Mouse (Mus musculus) neural tube, embryonic 14.5 days (tissue): ENCODE results near the gene Hs3st3b1. TPM values are rescaled to one million over a fixed set of nuclear protein-coding genes. Genes with fewer than 3 reads are reported as not detected.

Experiments used
- ATAC-seq: fragments of 200-750 bp; cut with Nextera tagmentation; 2 replicates; pipeline ENCODE4 v1.8.0; 2017; ENCODE audit warnings: low read depth, mild to moderate bottlenecking, moderate TSS enrichment, moderate library complexity
- H3K27ac ChIP-seq: fragments of 300-500 bp; sonication (generic); 2 replicates; pipeline ENCODE4 v1.5.1; 2014; ENCODE audit warnings: low read depth, mild to moderate bottlenecking, control low read depth, low read length, moderate library complexity, mixed read lengths
- H3K27me3 ChIP-seq: fragments of 300-500 bp; sonication (generic); 2 replicates; pipeline ENCODE4 v1.6.1; 2014; ENCODE audit warnings: low read length; ENCODE audit not compliant: control insufficient read depth, insufficient read depth
- H3K36me3 ChIP-seq: fragments of 300-500 bp; sonication (generic); 2 replicates; pipeline ENCODE4 v1.6.1; 2014; ENCODE audit warnings: low read length, mixed read lengths; ENCODE audit not compliant: control insufficient read depth, insufficient read depth
- H3K4me1 ChIP-seq: fragments of 300-500 bp; sonication (generic); 2 replicates; pipeline ENCODE4 v1.6.1; 2014; ENCODE audit warnings: low read length; ENCODE audit not compliant: control insufficient read depth, insufficient read depth
- H3K4me2 ChIP-seq: fragments of 300-500 bp; sonication (generic); 2 replicates; pipeline ENCODE4 v1.6.1; 2014; ENCODE audit warnings: mild to moderate bottlenecking, low read depth, low read length, control low read depth
- H3K4me3 ChIP-seq: fragments of 300-500 bp; sonication (generic); 2 replicates; pipeline ENCODE4 v1.5.1; 2014; ENCODE audit warnings: low read depth, low read length, control low read depth, mixed read lengths
- H3K9ac ChIP-seq: fragments of 300-500 bp; sonication (generic); replicated peaks from 2 replicates; pipeline ENCODE4 v1.6.1; 2014; ENCODE audit warnings: low read depth, mild to moderate bottlenecking, control low read depth, low read length, mixed read lengths
- H3K9me3 ChIP-seq: fragments of 300-500 bp; sonication (generic); 2 replicates; pipeline ENCODE4 v1.6.1; 2016; ENCODE audit warnings: low read length; ENCODE audit not compliant: control insufficient read depth
- WGBS: fragments of 180-500 bp; shearing (Covaris S2); extraction: QIAGEN DNeasy Blood & Tissue Kit; methylation state at CpG from one replicate; pipeline ENCODE4 v1.1.7; 2014; 5-methylcytosine and 5-hydroxymethylcytosine counted together
- polyA plus RNA-seq: library from polyadenylated mRNA; unstranded; fragments of >200 nt; fragmentation: Nextera tagmentation; extraction: Ambion mirVana; gene quantifications from 2 replicates; pipeline ENCODE4 v1.2.1, GENCODE M21; 2014

Gene Hs3st3b1
- polyA plus RNA-seq, 1 experiment from 2014 or later = 9.1 TPM

DNA sequence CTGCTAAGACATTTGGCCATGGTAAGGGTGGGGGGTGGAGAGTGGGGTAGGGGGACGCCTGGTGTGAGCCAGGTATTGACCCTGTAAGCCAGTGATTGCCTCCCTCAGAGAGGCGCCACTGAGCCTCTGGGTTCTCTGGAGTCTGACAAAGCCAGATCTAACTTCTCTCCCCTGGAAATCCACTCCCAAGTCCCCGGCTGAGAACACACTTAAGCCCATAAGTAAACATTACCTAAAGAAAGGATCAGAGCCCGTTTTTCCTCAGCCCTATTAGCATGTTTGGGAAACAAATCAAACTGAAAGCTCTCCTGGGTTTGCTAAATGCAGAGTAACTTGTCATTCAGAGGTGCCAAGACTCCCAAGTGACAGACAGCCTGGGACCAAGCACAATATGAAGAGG lies 17.3 kb downstream of the Hs3st3b1 start:
- H3K27me3 ChIP-seq = no peaks in the 10 kb centered on the region
- no peak overlapping the region for H3K4me3 ChIP-seq
- no peak for ATAC-seq
- no peaks in the 10 kb centered on the region for H3K9me3 ChIP-seq
- no peak overlapping the region for H3K27ac ChIP-seq
- H3K36me3 ChIP-seq = no peaks in the 10 kb centered on the region
- WGBS = 37% methylated on average over 4 of the region's 4 CpGs
- no peaks in the 10 kb centered on the region for H3K4me1 ChIP-seq
- H3K9ac ChIP-seq = no peak overlapping the region
- no peak overlapping the region for H3K4me2 ChIP-seq

DNA sequence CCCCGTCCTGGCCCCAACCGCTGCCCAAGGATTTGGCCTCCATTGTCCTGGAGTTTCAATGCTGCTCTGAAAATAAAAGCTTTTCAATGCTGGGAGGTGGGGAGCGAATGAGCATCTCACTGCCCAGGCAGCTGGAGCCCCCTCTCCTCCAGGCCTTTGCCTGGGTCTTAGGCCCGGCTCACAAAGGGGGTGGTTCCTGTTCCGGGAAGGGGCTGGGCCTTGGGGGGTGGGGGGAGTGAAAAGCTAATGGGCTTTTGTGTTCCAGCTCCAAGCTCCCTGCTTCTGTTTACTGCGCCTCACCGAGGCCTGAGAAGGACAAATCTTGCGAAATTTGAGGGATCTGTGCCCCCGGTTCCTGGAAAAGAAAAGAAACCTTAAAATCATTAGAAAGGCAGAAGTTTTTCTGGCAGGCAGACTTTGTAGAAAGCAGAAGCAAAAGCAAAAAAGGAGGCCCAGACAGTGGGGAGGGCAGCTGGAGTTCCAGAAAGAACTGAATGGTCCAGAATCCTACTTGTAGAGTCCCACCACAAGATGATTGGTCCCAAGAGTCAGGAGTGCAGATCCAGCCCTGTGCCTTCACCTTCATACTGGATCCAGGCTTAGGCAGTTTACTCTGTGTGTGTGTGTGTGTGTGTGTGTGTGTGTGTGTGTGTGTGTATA lies 23.5 kb downstream of the Hs3st3b1 start:
- ATAC-seq = peak; percentile 72
- H3K9ac ChIP-seq = no peak overlapping the region
- no peak overlapping the region for H3K27ac ChIP-seq
- 7% methylated on average over 9 of the region's 9 CpGs for WGBS
- H3K4me1 ChIP-seq = 0 out of 2 replicates have a peak, but pooled peaks cover 3% of the 10 kb centered on the region
- H3K4me3 ChIP-seq = no peak overlapping the region
- H3K9me3 ChIP-seq = no peaks in the 10 kb centered on the region
- no peaks in the 10 kb centered on the region for H3K27me3 ChIP-seq
- H3K4me2 ChIP-seq = no peak overlapping the region
- H3K36me3 ChIP-seq = no peaks in the 10 kb centered on the region

DNA sequence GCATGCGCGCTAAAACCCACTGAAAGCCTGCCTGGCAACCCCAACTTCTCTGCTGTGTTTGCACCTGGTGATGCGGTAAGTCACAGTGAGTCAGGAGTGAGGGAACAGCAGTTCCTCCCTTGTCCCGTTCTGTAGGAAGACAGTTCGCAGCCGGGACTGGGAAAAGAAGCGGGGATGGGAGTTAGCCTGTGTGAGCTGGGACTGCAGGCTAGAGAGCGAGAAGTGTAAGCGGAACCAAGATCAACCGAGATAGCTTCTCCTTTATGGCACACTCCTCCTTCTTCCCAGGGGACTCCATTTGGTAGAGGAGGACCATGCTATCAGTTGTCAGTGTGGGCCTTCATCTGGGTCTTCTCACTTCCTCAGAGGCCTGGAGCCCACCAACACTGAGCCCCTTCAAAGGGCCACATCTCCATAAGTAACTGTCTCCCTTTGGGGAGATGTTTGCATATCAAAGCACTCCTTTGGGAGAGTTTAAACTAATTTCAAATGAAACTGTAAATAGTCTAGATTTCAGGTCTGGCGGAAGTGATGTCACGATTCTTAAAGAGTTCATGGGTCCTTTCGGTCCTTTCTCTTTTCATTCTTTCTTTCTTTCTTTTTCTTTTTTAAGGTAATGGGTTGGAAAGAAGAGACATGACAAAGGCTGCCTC lies 24.1 kb downstream of the Hs3st3b1 start:
- no peak overlapping the region for H3K4me2 ChIP-seq
- 0 out of 2 replicates have a peak, but pooled peaks have one; percentile 21 for ATAC-seq
- H3K4me1 ChIP-seq = 0 out of 2 replicates have a peak, but pooled peaks cover 3% of the 10 kb centered on the region
- no peaks in the 10 kb centered on the region for H3K9me3 ChIP-seq
- WGBS = 32% methylated on average over 13 of the region's 13 CpGs
- no peaks in the 10 kb centered on the region for H3K36me3 ChIP-seq
- no peak overlapping the region for H3K4me3 ChIP-seq
- H3K27ac ChIP-seq = no peak overlapping the region
- no peak overlapping the region for H3K9ac ChIP-seq
- H3K27me3 ChIP-seq = no peaks in the 10 kb centered on the region

DNA sequence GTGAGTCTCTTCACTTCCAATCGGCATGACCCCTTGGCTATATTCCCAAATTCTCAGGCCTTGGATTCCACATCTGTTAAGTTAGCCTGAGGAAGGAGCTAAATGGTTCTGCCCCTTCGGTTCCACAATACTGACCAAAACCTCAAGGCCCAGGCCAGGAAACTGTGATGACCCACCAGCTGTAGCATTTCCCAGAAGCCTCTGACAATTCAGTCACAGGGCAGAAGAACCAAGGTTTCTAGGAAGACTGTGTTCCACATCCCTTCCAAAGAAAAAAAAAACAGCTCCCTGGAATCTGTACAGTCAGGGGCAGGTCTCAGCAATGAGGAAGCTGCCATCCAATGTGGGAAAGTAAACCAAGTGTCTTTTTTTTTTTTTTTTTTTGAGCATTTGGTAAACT lies 25.1 kb downstream of the Hs3st3b1 start:
- Histone ChIP-seq H3K9ac (no peak overlapping the region), H3K9me3 (no peaks in the 10 kb centered on the region), H3K27ac (no peak overlapping the region), H3K27me3 (no peaks in the 10 kb centered on the region), H3K4me1 (0 out of 2 replicates have a peak, but pooled peaks cover 3% of the 10 kb centered on the region), H3K36me3 (no peaks in the 10 kb centered on the region), H3K4me3 (no peak overlapping the region), H3K4me2 (no peak overlapping the region)
- no peak for ATAC-seq
- 74% methylated on average over 2 of the region's 2 CpGs for WGBS

DNA sequence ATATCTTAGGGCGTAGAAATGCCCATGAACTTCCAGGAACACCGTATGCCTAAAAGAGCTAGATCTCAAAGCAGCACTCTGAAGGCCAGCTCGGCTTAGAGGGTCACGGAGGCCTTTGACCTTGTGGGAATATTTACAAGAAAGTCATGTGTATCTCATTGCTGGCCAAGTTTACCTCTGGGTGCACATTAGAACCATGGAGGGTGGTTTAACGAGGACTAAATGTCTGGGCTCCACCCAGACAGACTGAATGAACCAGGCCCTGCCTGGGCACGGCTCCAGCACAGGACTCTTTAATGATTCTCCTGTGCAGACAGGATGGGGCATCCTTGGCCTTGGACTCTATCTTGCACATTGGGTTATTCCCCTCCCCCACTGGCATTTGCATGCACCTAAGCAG lies 27.9 kb downstream of the Hs3st3b1 start:
- H3K4me2 ChIP-seq = no peak overlapping the region
- no peak for ATAC-seq
- 0 out of 2 replicates have a peak, but pooled peaks cover 3% of the 10 kb centered on the region for H3K4me1 ChIP-seq
- whole genome bisulfite sequencing = 66% methylated on average over 6 of the region's 6 CpGs
- H3K27ac ChIP-seq = no peak overlapping the region
- H3K4me3 ChIP-seq = no peak overlapping the region
- H3K36me3 ChIP-seq = no peaks in the 10 kb centered on the region
- no peaks in the 10 kb centered on the region for H3K9me3 ChIP-seq
- no peak overlapping the region for H3K9ac ChIP-seq
- no peaks in the 10 kb centered on the region for H3K27me3 ChIP-seq

DNA sequence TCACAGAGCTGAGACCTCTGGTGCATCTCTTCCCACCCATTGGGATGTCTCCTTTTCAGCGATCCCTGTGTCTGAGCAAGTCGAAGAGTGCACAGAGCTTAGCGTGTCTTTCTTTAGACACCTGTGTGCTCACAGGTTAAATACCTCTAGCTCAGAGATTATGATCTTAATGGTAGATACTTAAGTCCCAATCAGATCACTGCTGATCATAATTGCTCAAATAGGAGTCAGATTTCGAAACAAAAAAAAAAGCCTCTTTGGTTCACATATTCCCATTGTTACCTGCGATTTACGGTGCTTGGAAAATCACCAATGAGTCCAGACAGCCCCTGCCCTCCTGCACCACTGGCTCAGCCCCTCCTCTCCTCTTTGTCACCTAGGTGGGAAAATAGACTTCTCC lies 28.5 kb downstream of the Hs3st3b1 start:
- ATAC-seq = no peak
- H3K27me3 ChIP-seq = no peaks in the 10 kb centered on the region
- 89% methylated on average over 6 of the region's 6 CpGs for WGBS

DNA sequence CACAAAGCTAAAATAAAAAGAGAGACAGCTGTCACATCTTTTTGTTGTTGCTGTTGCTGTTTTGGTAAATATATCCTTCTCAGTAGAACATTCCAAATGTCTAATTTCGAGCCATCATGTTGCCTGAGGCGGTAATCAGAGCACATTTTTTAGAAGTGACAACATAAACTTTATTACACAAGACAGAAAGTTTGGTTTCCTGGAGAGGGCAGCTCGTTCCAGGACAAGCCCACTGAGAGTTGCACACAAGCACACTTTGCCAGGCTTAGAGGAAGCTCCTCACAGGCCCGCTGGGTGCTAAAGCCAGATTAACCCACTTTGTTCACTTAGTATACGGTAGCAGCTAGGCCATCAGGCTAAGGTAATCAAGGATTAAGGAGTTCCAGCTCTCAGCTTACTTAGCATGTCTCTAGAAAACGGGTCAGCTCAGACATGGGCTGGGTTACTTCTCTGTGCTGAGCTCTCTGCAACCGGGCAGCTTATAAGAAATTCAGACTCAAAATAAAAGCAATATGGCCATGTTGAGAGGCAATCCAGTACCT lies 30.5 kb downstream of the Hs3st3b1 start:
- ATAC-seq = no peak
- 78% methylated on average over 7 of the region's 7 CpGs for WGBS
- H3K9ac ChIP-seq = no peak overlapping the region
- H3K27me3 ChIP-seq = no peaks in the 10 kb centered on the region
- no peaks in the 10 kb centered on the region for H3K9me3 ChIP-seq
- H3K4me1 ChIP-seq = no peaks in the 10 kb centered on the region
- H3K36me3 ChIP-seq = no peaks in the 10 kb centered on the region
- no peak overlapping the region for H3K4me3 ChIP-seq
- H3K4me2 ChIP-seq = no peak overlapping the region
- H3K27ac ChIP-seq = no peak overlapping the region

More for the DNA sequence above, 28.5 kb downstream of the Hs3st3b1 start:
- H3K4me3 ChIP-seq = no peak overlapping the region
- 0 out of 2 replicates have a peak, but pooled peaks cover 2% of the 10 kb centered on the region for H3K4me1 ChIP-seq
- H3K4me2 ChIP-seq = no peak overlapping the region
- H3K9me3 ChIP-seq = no peaks in the 10 kb centered on the region
- H3K27ac ChIP-seq = no peak overlapping the region
- H3K9ac ChIP-seq = no peak overlapping the region
- H3K36me3 ChIP-seq = no peaks in the 10 kb centered on the region

DNA sequence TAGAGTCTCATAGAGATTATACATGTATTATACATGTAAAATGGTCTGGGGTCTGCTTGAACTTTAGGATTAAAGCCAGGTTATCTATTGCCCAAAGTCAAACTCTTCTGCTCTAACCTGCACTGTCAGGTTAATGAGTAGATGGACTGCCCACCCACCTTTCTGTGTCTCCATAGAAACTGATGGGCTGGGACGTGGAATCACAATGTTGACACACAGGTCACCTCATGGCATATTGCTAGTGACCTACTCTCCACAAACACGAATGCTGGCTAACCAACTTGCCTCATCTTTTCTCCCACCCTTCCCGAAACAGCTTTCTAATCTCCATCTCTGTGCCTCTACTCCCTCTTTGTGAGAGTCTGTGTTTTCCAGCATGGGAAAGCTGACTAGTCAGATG lies 38.7 kb downstream of the Hs3st3b1 start:
- Histone ChIP-seq H3K4me1 (no peaks in the 10 kb centered on the region), H3K4me2 (no peak overlapping the region), H3K36me3 (no peaks in the 10 kb centered on the region), H3K27me3 (no peaks in the 10 kb centered on the region), H3K9me3 (no peaks in the 10 kb centered on the region), H3K9ac (no peak overlapping the region), H3K4me3 (no peak overlapping the region), H3K27ac (no peak overlapping the region)
- WGBS = 78% methylated on average over 3 of the region's 3 CpGs
- no peak for ATAC-seq

DNA sequence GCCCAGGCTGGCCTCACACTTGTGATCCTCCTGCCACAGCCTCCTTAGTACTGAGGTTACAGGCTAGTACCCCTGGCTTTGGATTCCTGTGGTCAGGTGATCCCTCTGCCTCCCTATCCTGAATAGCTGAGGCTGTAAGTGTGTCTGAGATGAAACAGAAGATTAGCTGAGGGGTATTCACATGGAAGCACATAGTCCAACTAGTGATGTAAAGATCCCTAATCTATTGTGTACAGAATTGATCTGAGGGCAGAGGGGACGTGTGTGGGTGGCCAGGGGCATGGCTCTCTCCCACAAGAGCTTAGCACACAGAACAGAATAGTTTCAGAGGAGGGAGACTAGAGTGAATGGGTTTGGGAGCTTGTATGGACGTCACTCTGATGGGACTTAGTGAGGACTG lies 41.8 kb downstream of the Hs3st3b1 start:
- no peak overlapping the region for H3K27ac ChIP-seq
- H3K9ac ChIP-seq = no peak overlapping the region
- WGBS = 65% methylated on average over 2 of the region's 2 CpGs
- no peaks in the 10 kb centered on the region for H3K27me3 ChIP-seq
- H3K9me3 ChIP-seq = no peaks in the 10 kb centered on the region
- H3K4me1 ChIP-seq = no peaks in the 10 kb centered on the region
- no peak overlapping the region for H3K4me3 ChIP-seq
- H3K4me2 ChIP-seq = no peak overlapping the region
- no peak for ATAC-seq
- H3K36me3 ChIP-seq = no peaks in the 10 kb centered on the region
